Mouse (Mus musculus) hindbrain, embryonic 14.5 days (tissue): ENCODE results near the gene Aldh1l1. TPM values are rescaled to one million over a fixed set of nuclear protein-coding genes. Genes with fewer than 3 reads are reported as not detected.

Source experiments
- ATAC-seq: fragments of 200-750 bp; cut with Nextera tagmentation; 2 replicates; pipeline ENCODE4 v1.8.0; 2017; ENCODE audit warnings: moderate number of reproducible peaks, mild to moderate bottlenecking, moderate TSS enrichment, moderate library complexity; ENCODE audit not compliant: low FRiP score
- DNase-seq: peaks from one replicate; pipeline ENCODE4 v3.0.0-alpha.2; 2015; ENCODE audit warnings: low spot score
- H3K27ac ChIP-seq: fragments of 300-500 bp; sonication (generic); 2 replicates; pipeline ENCODE4 v1.5.1; 2014; ENCODE audit warnings: mild to moderate bottlenecking, moderate library complexity
- H3K27me3 ChIP-seq: fragments of 300-500 bp; sonication (generic); 2 replicates; pipeline ENCODE4 v1.6.1; 2014; ENCODE audit warnings: mild to moderate bottlenecking, low read length, mixed read lengths; ENCODE audit not compliant: control insufficient read depth, insufficient read depth
- H3K36me3 ChIP-seq: fragments of 300-500 bp; sonication (generic); replicated peaks from 2 replicates; pipeline ENCODE4 v1.6.1; 2014; ENCODE audit not compliant: control insufficient read depth, insufficient read depth
- H3K4me1 ChIP-seq: fragments of 300-500 bp; sonication (generic); replicated peaks from 2 replicates; pipeline ENCODE4 v1.6.1; 2014; ENCODE audit warnings: antibody characterized with exemption, low read length, mixed read lengths; ENCODE audit not compliant: control insufficient read depth, insufficient read depth
- H3K4me2 ChIP-seq: fragments of 300-500 bp; sonication (generic); replicated peaks from 2 replicates; pipeline ENCODE4 v1.6.1; 2014; ENCODE audit warnings: mild to moderate bottlenecking, moderate library complexity
- H3K4me3 ChIP-seq: fragments of 300-500 bp; sonication (generic); replicated peaks from 2 replicates; pipeline ENCODE4 v1.5.1; 2014; ENCODE audit warnings: mild to moderate bottlenecking, low read length
- H3K9ac ChIP-seq: fragments of 300-500 bp; sonication (generic); 2 replicates; pipeline ENCODE4 v1.6.1; 2014
- H3K9me3 ChIP-seq: fragments of 300-500 bp; sonication (generic); 2 replicates; pipeline ENCODE4 v1.6.1; 2016; ENCODE audit warnings: low read length; ENCODE audit not compliant: control insufficient read depth
- WGBS: fragments of 180-500 bp; shearing (Covaris S2); extraction: QIAGEN DNeasy Blood & Tissue Kit; methylation state at CpG from one replicate; pipeline ENCODE4 v1.1.7; 2014; 5-methylcytosine and 5-hydroxymethylcytosine counted together
- polyA plus RNA-seq: library from polyadenylated mRNA; unstranded; fragments of >200 nt; fragmentation: Nextera tagmentation; extraction: Ambion mirVana; gene quantifications from 2 replicates; pipeline ENCODE4 v1.2.1, GENCODE M21; 2014

Aldh1l1 gene
- polyA plus RNA-seq: 47.0 and 53.8 TPM in 2 replicates

- H3K4me2 ChIP-seq: no peak within 1 kb of the TSS
- no peaks in the 10 kb centered on the region for H3K36me3 ChIP-seq
- no peak for DNase-seq
- H3K9ac ChIP-seq: no peak within 1 kb of the TSS
- no peak within 1 kb of the TSS for H3K27ac ChIP-seq
- H3K27me3 ChIP-seq: no peaks in the 10 kb centered on the region
- H3K9me3 ChIP-seq: no peaks in the 10 kb centered on the region
- H3K4me3 ChIP-seq: no peak within 1 kb of the TSS
- 85% methylated on average over 12 of the region's 12 CpGs for WGBS
- no peaks in the 10 kb centered on the region for H3K4me1 ChIP-seq
- ATAC-seq: no peak
Observed at GRCm38 (mm10) chr6:90486176-90486921, at the start of gene Aldh1l1. Gene Aldh1l1, plus strand, starts transcription at chr6:90486427.

- no peaks in the 10 kb centered on the region for H3K36me3 ChIP-seq
- WGBS: 89% methylated on average over 3 of the region's 3 CpGs
- no peaks in the 10 kb centered on the region for H3K4me1 ChIP-seq
- ATAC-seq: no peak
- no peak overlapping the region for H3K4me2 ChIP-seq
- H3K27ac ChIP-seq: no peak overlapping the region
- no peak overlapping the region for H3K4me3 ChIP-seq
- H3K27me3 ChIP-seq: no peaks in the 10 kb centered on the region
- peaks cover 4% of the 10 kb centered on the region; the same call in 1 of the 2 replicates for H3K9me3 ChIP-seq
- DNase-seq: no peak
- H3K9ac ChIP-seq: no peak overlapping the region
Observed at GRCm38 (mm10) chr6:90437041-90437440, 49.2 kb upstream of the Aldh1l1 start.

GRCm38 (mm10) chr6:90446883-90447282, 39.3 kb upstream of the Aldh1l1 start:
- DNase-seq (peak; percentile 67), ATAC-seq (peak; percentile 84)
- Histone ChIP-seq H3K27me3 (no peaks in the 10 kb centered on the region), H3K27ac (peak overlapping the region; percentile 58), H3K36me3 (no peaks in the 10 kb centered on the region), H3K4me1 (no peaks in the 10 kb centered on the region), H3K9ac (no peak overlapping the region), H3K4me3 (no peak overlapping the region), H3K9me3 (no peaks in the 10 kb centered on the region), H3K4me2 (no peak overlapping the region)
- 27% methylated on average over 4 of the region's 4 CpGs for WGBS

GRCm38 (mm10) chr6:90450179-90450578, 36.0 kb upstream of the Aldh1l1 start:
- no peak overlapping the region for H3K9ac ChIP-seq
- H3K4me3 ChIP-seq: no peak overlapping the region
- WGBS: 37% methylated on average over 7 of the region's 7 CpGs
- peak; percentile 59 for DNase-seq
- no peaks in the 10 kb centered on the region for H3K4me1 ChIP-seq
- no peak overlapping the region for H3K4me2 ChIP-seq
- ATAC-seq: no peak
- H3K36me3 ChIP-seq: no peaks in the 10 kb centered on the region
- no peak overlapping the region for H3K27ac ChIP-seq
- no peaks in the 10 kb centered on the region for H3K27me3 ChIP-seq
- H3K9me3 ChIP-seq: no peaks in the 10 kb centered on the region

- DNase-seq (no peak), ATAC-seq (0 out of 2 replicates have a peak, but pooled peaks have one; percentile 56)
- H3K27ac ChIP-seq: no peak overlapping the region
- H3K9ac ChIP-seq: no peak overlapping the region
- H3K9me3 ChIP-seq: no peaks in the 10 kb centered on the region
- no peak overlapping the region for H3K4me2 ChIP-seq
- 71% methylated on average over 5 of the region's 5 CpGs for WGBS
- H3K4me3 ChIP-seq: no peak overlapping the region
- no peaks in the 10 kb centered on the region for H3K4me1 ChIP-seq
- no peaks in the 10 kb centered on the region for H3K27me3 ChIP-seq
- no peaks in the 10 kb centered on the region for H3K36me3 ChIP-seq
Observed at GRCm38 (mm10) chr6:90450697-90451096, 35.5 kb upstream of the Aldh1l1 start.

GRCm38 (mm10) chr6:90451512-90451911, 34.7 kb upstream of the Aldh1l1 start:
- H3K27ac ChIP-seq: no peak overlapping the region
- 91% methylated on average over 5 of the region's 5 CpGs for WGBS
- no peak for DNase-seq
- no peak for ATAC-seq
- no peak overlapping the region for H3K4me3 ChIP-seq
- no peaks in the 10 kb centered on the region for H3K27me3 ChIP-seq
- H3K36me3 ChIP-seq: no peaks in the 10 kb centered on the region
- H3K4me2 ChIP-seq: no peak overlapping the region
- no peaks in the 10 kb centered on the region for H3K4me1 ChIP-seq
- H3K9ac ChIP-seq: no peak overlapping the region
- H3K9me3 ChIP-seq: no peaks in the 10 kb centered on the region

GRCm38 (mm10) chr6:90452603-90453002, 33.6 kb upstream of the Aldh1l1 start:
- Histone ChIP-seq H3K9ac (no peak overlapping the region), H3K36me3 (no peaks in the 10 kb centered on the region), H3K4me1 (no peaks in the 10 kb centered on the region), H3K4me3 (no peak overlapping the region), H3K4me2 (no peak overlapping the region), H3K27ac (no peak overlapping the region), H3K27me3 (no peaks in the 10 kb centered on the region), H3K9me3 (no peaks in the 10 kb centered on the region)
- no peak for DNase-seq
- ATAC-seq: no peak

GRCm38 (mm10) chr6:90453751-90454150, 32.5 kb upstream of the Aldh1l1 start:
- no peak for ATAC-seq
- Histone ChIP-seq H3K4me1 (no peaks in the 10 kb centered on the region), H3K9me3 (no peaks in the 10 kb centered on the region)

GRCm38 (mm10) chr6:90457421-90457820, 28.8 kb upstream of the Aldh1l1 start:
- Histone ChIP-seq H3K4me1 (no peaks in the 10 kb centered on the region), H3K27ac (no peak overlapping the region), H3K27me3 (peaks cover 14% of the 10 kb centered on the region; the same call in 1 of the 2 replicates), H3K36me3 (no peaks in the 10 kb centered on the region), H3K4me2 (no peak overlapping the region), H3K9me3 (no peaks in the 10 kb centered on the region), H3K9ac (no peak overlapping the region), H3K4me3 (no peak overlapping the region)
- 81% methylated on average over 2 of the region's 2 CpGs for WGBS
- no peak for ATAC-seq
- no peak for DNase-seq

More at GRCm38 (mm10) chr6:90453751-90454150, 32.5 kb upstream of the Aldh1l1 start:
- H3K4me3 ChIP-seq: no peak overlapping the region
- 83% methylated on average over 5 of the region's 5 CpGs for WGBS
- DNase-seq: no peak
- no peaks in the 10 kb centered on the region for H3K27me3 ChIP-seq
- no peaks in the 10 kb centered on the region for H3K36me3 ChIP-seq
- H3K4me2 ChIP-seq: no peak overlapping the region
- H3K27ac ChIP-seq: no peak overlapping the region
- H3K9ac ChIP-seq: no peak overlapping the region
